Mouse (Mus musculus) hindbrain, postnatal 0 days (tissue): ENCODE measurements around the gene Agpat3. TPM values are rescaled to one million over a fixed set of nuclear protein-coding genes. Genes with fewer than 3 reads are reported as not detected.

Source experiments
- ATAC-seq: fragments of 200-750 bp; cut with Nextera tagmentation; 2 replicates; pipeline ENCODE4 v1.8.0; 2017; ENCODE audit warnings: mild to moderate bottlenecking, moderate TSS enrichment, moderate library complexity
- DNase-seq: peaks from one replicate; pipeline ENCODE4 v3.0.0-alpha.2; 2015; ENCODE audit warnings: low spot score
- H3K27ac ChIP-seq: fragments of 300-500 bp; sonication (generic); 2 replicates; pipeline ENCODE4 v1.5.1; 2014; ENCODE audit warnings: mild to moderate bottlenecking
- H3K27me3 ChIP-seq: fragments of 300-500 bp; sonication (generic); 2 replicates; pipeline ENCODE4 v1.6.1; 2014; ENCODE audit warnings: low read length, mixed read lengths; ENCODE audit not compliant: insufficient read depth
- H3K36me3 ChIP-seq: fragments of 300-500 bp; sonication (generic); 2 replicates; pipeline ENCODE4 v1.6.1; 2014; ENCODE audit warnings: low read length, mixed read lengths; ENCODE audit not compliant: insufficient read depth
- H3K4me1 ChIP-seq: fragments of 300-500 bp; sonication (generic); 2 replicates; pipeline ENCODE4 v1.6.1; 2014; ENCODE audit warnings: antibody characterized with exemption, low read length, mixed read lengths; ENCODE audit not compliant: insufficient read depth
- H3K4me2 ChIP-seq: fragments of 300-500 bp; sonication (generic); 2 replicates; pipeline ENCODE4 v1.6.1; 2014; ENCODE audit warnings: low read depth, mild to moderate bottlenecking, low read length, moderate library complexity, mixed read lengths
- H3K4me3 ChIP-seq: fragments of 300-500 bp; sonication (generic); 2 replicates; pipeline ENCODE4 v1.5.1; 2014; ENCODE audit warnings: low read length
- H3K9ac ChIP-seq: fragments of 300-500 bp; sonication (generic); replicated peaks from 2 replicates; pipeline ENCODE4 v1.6.1; 2014; ENCODE audit warnings: mild to moderate bottlenecking, low read length, moderate library complexity, mixed read lengths
- H3K9me3 ChIP-seq: fragments of 300-500 bp; sonication (generic); 2 replicates; pipeline ENCODE4 v1.6.1; 2016; ENCODE audit warnings: low read length, mixed read lengths
- CTCF ChIP-seq: IDR thresholded peaks from 2 replicates; pipeline ENCODE4 v1.5.1; 2016; ENCODE audit warnings: antibody characterized with exemption, control low read depth, low read depth
- WGBS: fragments of 180-500 bp; shearing (Covaris S2); extraction: QIAGEN DNeasy Blood & Tissue Kit; methylation state at CpG from one replicate; pipeline ENCODE4 v1.1.7; 2014; 5-methylcytosine and 5-hydroxymethylcytosine counted together
- polyA plus RNA-seq: library from polyadenylated mRNA; unstranded; fragments of >200 nt; fragmentation: Nextera tagmentation; extraction: Ambion mirVana; gene quantifications from 2 replicates; pipeline ENCODE4 v1.2.1, GENCODE M21; 2015
- total RNA-seq: library from RNA; depleted of rRNA; stranded (reverse); fragments of >200 nt; gene quantifications from 2 replicates; pipeline ENCODE4 v1.2.3, GENCODE M21; 2014

Agpat3 gene
- total and polyA plus RNA-seq, 2 experiments from 2014 or later, result 117 to 158 TPM

GRCm38 (mm10) chr10:78329305-78329704, 23.0 kb downstream of the Agpat3 start:
- no peak for ATAC-seq
- Histone ChIP-seq H3K27me3 (no peaks in the 10 kb centered on the region), H3K9ac (no peak overlapping the region), H3K4me2 (no peak overlapping the region), H3K4me3 (no peak overlapping the region), H3K9me3 (no peaks in the 10 kb centered on the region), H3K27ac (no peak overlapping the region), H3K36me3 (peaks cover 10% of the 10 kb centered on the region; the same call in 1 of the 2 replicates), H3K4me1 (no peaks in the 10 kb centered on the region)
- 92% methylated on average over 5 of the region's 5 CpGs for WGBS
- DNase-seq, result no peak
- no peak for TF ChIP-seq CTCF

- no peak for TF ChIP-seq CTCF
- WGBS, result 95% methylated on average over 2 of the region's 2 CpGs
- DNase-seq (no peak), ATAC-seq (no peak)
- peaks cover 10% of the 10 kb centered on the region; the same call in 1 of the 2 replicates for H3K36me3 ChIP-seq
- no peak overlapping the region for H3K4me2 ChIP-seq
- H3K9me3 ChIP-seq, result no peaks in the 10 kb centered on the region
- no peaks in the 10 kb centered on the region for H3K27me3 ChIP-seq
- H3K9ac ChIP-seq, result no peak overlapping the region
- H3K4me3 ChIP-seq, result no peak overlapping the region
- no peak overlapping the region for H3K27ac ChIP-seq
- no peaks in the 10 kb centered on the region for H3K4me1 ChIP-seq
Observed at GRCm38 (mm10) chr10:78328011-78328575, 24.2 kb downstream of the Agpat3 start.

GRCm38 (mm10) chr10:78325916-78326647, 26.2 kb downstream of the Agpat3 start:
- Histone ChIP-seq H3K9me3 (no peaks in the 10 kb centered on the region), H3K4me1 (no peaks in the 10 kb centered on the region), H3K27ac (no peak overlapping the region), H3K36me3 (peaks cover 10% of the 10 kb centered on the region; the same call in 1 of the 2 replicates), H3K4me3 (no peak overlapping the region), H3K27me3 (no peaks in the 10 kb centered on the region), H3K4me2 (no peak overlapping the region), H3K9ac (no peak overlapping the region)
- ATAC-seq (no peak), DNase-seq (no peak)
- no peak for TF ChIP-seq CTCF
- 77% methylated on average over 8 of the region's 8 CpGs for WGBS

- Histone ChIP-seq H3K9me3 (no peaks in the 10 kb centered on the region), H3K4me1 (peaks cover 8% of the 10 kb centered on the region; the same call in 1 of the 2 replicates), H3K4me3 (no peak overlapping the region), H3K27me3 (no peaks in the 10 kb centered on the region), H3K9ac (no peak overlapping the region), H3K27ac (peak overlapping the region; percentile 56; the same call in 1 of the 2 replicates), H3K4me2 (no peak overlapping the region), H3K36me3 (peaks cover 10% of the 10 kb centered on the region; the same call in 1 of the 2 replicates)
- no peak for TF ChIP-seq CTCF
- no peak for DNase-seq
- 0 out of 2 replicates have a peak, but pooled peaks have one; percentile 38 for ATAC-seq
- WGBS, result 73% methylated on average over 6 of the region's 6 CpGs
Observed at GRCm38 (mm10) chr10:78324556-78325164, 27.6 kb downstream of the Agpat3 start.

- Histone ChIP-seq H3K4me3 (no peak overlapping the region), H3K4me1 (peaks cover 8% of the 10 kb centered on the region; the same call in 1 of the 2 replicates), H3K27ac (peak overlapping the region; percentile 56; the same call in 1 of the 2 replicates), H3K9me3 (no peaks in the 10 kb centered on the region), H3K9ac (no peak overlapping the region), H3K27me3 (no peaks in the 10 kb centered on the region), H3K36me3 (peaks cover 9% of the 10 kb centered on the region; the same call in 1 of the 2 replicates), H3K4me2 (no peak overlapping the region)
- 39% methylated on average over 7 of the region's 7 CpGs for WGBS
- ATAC-seq (0 out of 2 replicates have a peak, but pooled peaks have one; percentile 21), DNase-seq (peak; percentile 53)
- TF ChIP-seq CTCF, result no peak
Observed at GRCm38 (mm10) chr10:78323214-78323880, 28.9 kb downstream of the Agpat3 start.

- DNase-seq (no peak), ATAC-seq (no peak)
- Histone ChIP-seq H3K27ac (0 out of 2 replicates have a peak overlapping the region, but pooled peaks have one; percentile 20), H3K4me3 (no peak overlapping the region), H3K9ac (no peak overlapping the region), H3K4me1 (peaks cover 8% of the 10 kb centered on the region; the same call in 1 of the 2 replicates), H3K27me3 (no peaks in the 10 kb centered on the region), H3K36me3 (peaks cover 7% of the 10 kb centered on the region; the same call in 1 of the 2 replicates), H3K9me3 (no peaks in the 10 kb centered on the region), H3K4me2 (no peak overlapping the region)
- WGBS, result no CpG with 5 or more reads among the region's 1 CpGs
- TF ChIP-seq CTCF, result peak; percentile 47
Observed at GRCm38 (mm10) chr10:78322806-78323205, 29.5 kb downstream of the Agpat3 start.
